Mouse (Mus musculus) myocyte (in vitro differentiated cells): ENCODE data around the gene Strap. TPM values are rescaled to one million over a fixed set of nuclear protein-coding genes. Genes with fewer than 3 reads are reported as not detected.

Experiments
- H3K27me3 ChIP-seq: one replicate; pipeline ENCODE4 v1.6.1; 2011; ENCODE audit not compliant: control insufficient read depth, insufficient read depth, insufficient read length
- H3K36me3 ChIP-seq: one replicate; pipeline ENCODE4 v1.6.1; 2011; ENCODE audit not compliant: control insufficient read depth, insufficient read depth
- H3K4me2 ChIP-seq: one replicate; pipeline ENCODE4 v1.6.1; 2011; ENCODE audit warnings: low read depth, control low read depth
- H3K4me3 ChIP-seq: one replicate; pipeline ENCODE4 v1.5.1; 2011; ENCODE audit warnings: mild to moderate bottlenecking, control low read depth, moderate library complexity
- H3K79me2 ChIP-seq: one replicate; pipeline ENCODE4 v1.6.1; 2011; ENCODE audit not compliant: control insufficient read depth, insufficient read depth
- H3ac ChIP-seq: one replicate; pipeline ENCODE4 v1.6.1; 2011; ENCODE audit not compliant: control insufficient read depth, insufficient read length
- CEBPB ChIP-seq: IDR thresholded peaks from 2 replicates; pipeline ENCODE4 v1.6.1; 2011; ENCODE audit warnings: mild to moderate bottlenecking, moderate library complexity; ENCODE audit not compliant: poor library complexity, insufficient read depth, severe bottlenecking
- E2F4 ChIP-seq: IDR thresholded peaks from one replicate; pipeline ENCODE4 v1.6.1; 2011; ENCODE audit warnings: mild to moderate bottlenecking, control low read depth, moderate library complexity; ENCODE audit not compliant: insufficient read depth
- MAX ChIP-seq: IDR thresholded peaks from one replicate; pipeline ENCODE4 v1.6.1; 2011; ENCODE audit warnings: low read depth, mild to moderate bottlenecking, control low read depth
- MYOD1 ChIP-seq, 3 experiments: IDR thresholded peaks; one replicate each; pipeline ENCODE4 v1.6.1; 2011; ENCODE audit warnings: control low read depth in 2 of 3, low read depth in 2 of 3, mild to moderate bottlenecking in 2 of 3, moderate library complexity in 1 of 3; ENCODE audit not compliant: insufficient read length in 2 of 3, control insufficient read depth in 1 of 3
- MYOG ChIP-seq, 3 experiments: IDR thresholded peaks; one replicate each; pipeline ENCODE4 v1.6.1; 2011; ENCODE audit warnings: control low read depth in 2 of 3, low read depth in 2 of 3, mild to moderate bottlenecking in 2 of 3; ENCODE audit not compliant: insufficient read length in 2 of 3, control insufficient read depth in 1 of 3, insufficient read depth in 1 of 3
- POLR2A ChIP-seq: IDR thresholded peaks from one replicate; pipeline ENCODE4 v1.6.1; 2011; ENCODE audit warnings: low read depth, mild to moderate bottlenecking, control low read depth, moderate library complexity; ENCODE audit not compliant: insufficient read length
- POLR2AphosphoS2 ChIP-seq: IDR thresholded peaks from one replicate; pipeline ENCODE4 v1.6.1; 2011; ENCODE audit warnings: low read depth, control low read depth; ENCODE audit not compliant: insufficient read length
- REST ChIP-seq: IDR thresholded peaks from one replicate; pipeline ENCODE4 v1.6.1; 2011; ENCODE audit warnings: mild to moderate bottlenecking, control low read depth, moderate library complexity; ENCODE audit not compliant: insufficient read depth, insufficient read length
- SRF ChIP-seq: IDR thresholded peaks from one replicate; pipeline ENCODE4 v1.6.1; 2011; ENCODE audit warnings: low read depth; ENCODE audit not compliant: control insufficient read depth, insufficient read length
- TCF12 ChIP-seq: IDR thresholded peaks from one replicate; pipeline ENCODE4 v1.6.1; 2011; ENCODE audit warnings: mild to moderate bottlenecking, control low read depth; ENCODE audit not compliant: poor library complexity, insufficient read depth, severe bottlenecking
- TCF3 ChIP-seq: IDR thresholded peaks from one replicate; pipeline ENCODE4 v1.6.1; 2011; ENCODE audit warnings: low read depth, control low read depth; ENCODE audit not compliant: insufficient read length
- USF1 ChIP-seq: IDR thresholded peaks from one replicate; pipeline ENCODE4 v1.6.1; 2011; ENCODE audit warnings: low read depth, mild to moderate bottlenecking, control low read depth, moderate library complexity
- polyA plus RNA-seq: library from polyadenylated mRNA; unstranded; fragments of >200 nt; fragmentation: generic; extraction: Trizol; gene quantifications from one replicate; pipeline ENCODE4 v1.2.1, GENCODE M21; 2012; ENCODE audit warnings: missing spikeins

Strap gene
- polyA plus RNA-seq, 1 experiment = 87.9 TPM

- Histone ChIP-seq H3K79me2 (no peaks in the 10 kb centered on the region), H3K4me2 (peak overlapping the region; percentile 79), H3ac (no peak overlapping the region), H3K4me3 (peak overlapping the region; percentile 34), H3K36me3 (peaks cover 24% of the 10 kb centered on the region), H3K27me3 (no peaks in the 10 kb centered on the region)
- no peak for TF ChIP-seq MYOD1 (IDR thresholded peaks at IDR 0.05; ENCODE audit: control insufficient read depth in 1 of 3, insufficient read length in 2 of 3, low read depth in 2 of 3)
Measured at GRCm38 (mm10) chr6:137754857-137755232, 20.0 kb downstream of the Strap start.

GRCm38 (mm10) chr6:137756310-137756709 is 21.4 kb downstream of the Strap start:
- no peaks in the 10 kb centered on the region for H3K27me3 ChIP-seq
- H3K4me2 ChIP-seq = no peak overlapping the region
- H3K36me3 ChIP-seq = peaks cover 13% of the 10 kb centered on the region
- TF ChIP-seq TCF3 (no peak), E2F4 (no peak), USF1 (no peak), REST (no peak), POLR2AphosphoS2 (no peak), CEBPB (no peak), SRF (no peak), TCF12 (no peak), MYOG (IDR thresholded peaks at IDR 0.05; ENCODE audit: control insufficient read depth in 1 of 3, insufficient read depth in 1 of 3, insufficient read length in 2 of 3, low read depth in 2 of 3) (no peak), POLR2A (no peak), MYOD1 (IDR thresholded peaks at IDR 0.05; ENCODE audit: control insufficient read depth in 1 of 3, insufficient read length in 2 of 3, low read depth in 2 of 3) (no peak), MAX (no peak)
- H3K4me3 ChIP-seq = no peak overlapping the region
- no peaks in the 10 kb centered on the region for H3K79me2 ChIP-seq
- H3ac ChIP-seq = no peak overlapping the region

- Histone ChIP-seq H3ac (no peak overlapping the region), H3K4me2 (no peak overlapping the region), H3K79me2 (no peaks in the 10 kb centered on the region), H3K36me3 (no peaks in the 10 kb centered on the region), H3K4me3 (no peak overlapping the region), H3K27me3 (no peaks in the 10 kb centered on the region)
- TF ChIP-seq TCF12 (no peak), POLR2AphosphoS2 (no peak), TCF3 (no peak)
Measured at GRCm38 (mm10) chr6:137757891-137758290, 23.0 kb downstream of the Strap start.

- TF ChIP-seq E2F4 = no peak
- no peaks in the 10 kb centered on the region for H3K36me3 ChIP-seq
- H3K4me2 ChIP-seq = no peak overlapping the region
- no peaks in the 10 kb centered on the region for H3K27me3 ChIP-seq
- no peak overlapping the region for H3ac ChIP-seq
- H3K4me3 ChIP-seq = no peak overlapping the region
- H3K79me2 ChIP-seq = no peaks in the 10 kb centered on the region
Measured at GRCm38 (mm10) chr6:137759681-137760080, 24.8 kb downstream of the Strap start.

GRCm38 (mm10) chr6:137760966-137761365 is 26.1 kb downstream of the Strap start:
- Histone ChIP-seq H3K79me2 (no peaks in the 10 kb centered on the region), H3K4me3 (no peak overlapping the region), H3K4me2 (no peak overlapping the region), H3K36me3 (no peaks in the 10 kb centered on the region), H3K27me3 (no peaks in the 10 kb centered on the region), H3ac (no peak overlapping the region)
- no peak for TF ChIP-seq SRF
- no peak for TF ChIP-seq POLR2A

GRCm38 (mm10) chr6:137764572-137765210 is 29.8 kb downstream of the Strap start:
- H3K27me3 ChIP-seq = no peaks in the 10 kb centered on the region
- no peak overlapping the region for H3K4me3 ChIP-seq
- no peaks in the 10 kb centered on the region for H3K36me3 ChIP-seq
- TF ChIP-seq REST (no peak), TCF12 (no peak), POLR2AphosphoS2 (no peak), CEBPB (no peak)
- no peak overlapping the region for H3K4me2 ChIP-seq
- H3ac ChIP-seq = no peak overlapping the region
- H3K79me2 ChIP-seq = no peaks in the 10 kb centered on the region
